Mouse (Mus musculus): ENCODE measurements at regions not wholly inside any gene's neighbourhood (a gene's known extent, or its start where the extent isn't known, plus 50 kb on each side); places are given as distances from the start of the nearest gene placed in this dataset.
A peak's percentile ranks its signal among the peaks of the same experiment; 100 is the strongest.
"Not testable (repeated sequence)": the region's sequence is repeated elsewhere in the genome, so short reads cannot be mapped to it uniquely, and the experiment has no call there.

GRCm38 (mm10) chr17:6853641-6854040 lies 71.1 kb upstream of the Ezr start:
- no peak for DNase-seq

- no peak for DNase-seq
Observed at GRCm38 (mm10) chr17:6852177-6852947, 69.8 kb upstream of the Ezr start.

GRCm38 (mm10) chr17:6850513-6850912 lies 67.9 kb upstream of the Ezr start:
- DNase-seq, result no peak

GRCm38 (mm10) chr17:6841781-6842465 lies 59.3 kb upstream of the Ezr start:
- not testable (repeated sequence) for DNase-seq

GRCm38 (mm10) chr17:6835333-6835916 lies 52.8 kb upstream of the Ezr start:
- DNase-seq, result peak; percentile 33

All from adrenal gland, adult 2 months (tissue).